Mouse (Mus musculus) ovary, adult 18-20 months (tissue): ENCODE data around the gene Rex1bd.
"Not testable (repeated sequence)": the region's sequence is repeated elsewhere in the genome, so short reads cannot be mapped to it uniquely, and the experiment has no call there.

ENCODE experiments used
- DNase-seq: peaks from one replicate; pipeline ENCODE4 v3.0.0; 2022; ENCODE audit warnings: low spot score, mixed read lengths

Rex1bd gene

DNA sequence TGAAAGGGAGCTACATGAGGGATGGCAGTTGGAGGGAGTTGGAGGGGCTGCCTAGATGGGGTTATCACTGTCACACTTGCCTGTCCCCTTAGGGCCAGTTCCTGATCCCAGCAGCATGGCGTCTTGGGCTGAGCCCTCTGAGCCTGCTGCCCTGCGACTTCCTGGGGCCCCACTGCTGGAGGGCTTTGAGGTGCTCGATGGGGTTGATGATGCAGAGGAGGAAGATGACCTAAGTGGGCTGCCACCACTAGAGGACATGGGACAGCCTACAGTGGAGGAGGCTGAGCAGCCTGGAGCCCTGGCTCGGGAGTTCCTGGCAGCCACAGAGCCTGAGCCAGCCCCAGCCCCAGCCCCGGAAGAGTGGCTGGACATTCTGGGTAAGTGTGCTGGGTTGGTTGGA lies 22.7 kb upstream of the Rex1bd start:
- no peak for DNase-seq

DNA sequence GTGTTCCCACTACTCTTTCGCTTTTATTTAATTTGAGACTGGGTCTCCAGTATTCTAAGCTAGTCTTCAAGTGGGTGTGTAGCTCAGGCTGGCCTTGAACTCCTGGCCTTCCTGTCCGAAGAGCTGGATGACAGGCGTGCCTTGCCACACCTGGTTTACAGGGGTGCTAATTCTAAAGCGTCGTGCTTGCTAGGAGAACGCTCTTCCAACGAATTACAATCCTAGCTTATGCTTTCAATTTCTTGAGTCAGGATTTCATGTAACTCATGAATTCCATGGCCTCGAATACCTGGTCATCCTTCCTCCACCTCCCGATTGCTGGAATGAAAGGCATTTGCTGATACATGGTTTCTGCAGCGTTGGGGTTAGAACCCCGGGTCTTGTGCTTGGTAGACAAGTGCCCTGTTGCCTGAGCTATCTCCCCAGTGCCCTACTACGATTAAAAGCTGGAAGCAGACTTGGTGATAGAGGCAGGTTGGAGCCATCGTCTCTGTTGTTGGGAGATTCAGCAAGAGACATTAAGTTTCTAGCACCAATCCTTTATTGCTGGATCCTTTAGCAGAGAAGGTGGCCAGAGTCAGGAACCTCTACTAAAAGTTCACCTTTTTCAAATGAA lies 21.7 kb upstream of the Rex1bd start:
- no peak for DNase-seq

DNA sequence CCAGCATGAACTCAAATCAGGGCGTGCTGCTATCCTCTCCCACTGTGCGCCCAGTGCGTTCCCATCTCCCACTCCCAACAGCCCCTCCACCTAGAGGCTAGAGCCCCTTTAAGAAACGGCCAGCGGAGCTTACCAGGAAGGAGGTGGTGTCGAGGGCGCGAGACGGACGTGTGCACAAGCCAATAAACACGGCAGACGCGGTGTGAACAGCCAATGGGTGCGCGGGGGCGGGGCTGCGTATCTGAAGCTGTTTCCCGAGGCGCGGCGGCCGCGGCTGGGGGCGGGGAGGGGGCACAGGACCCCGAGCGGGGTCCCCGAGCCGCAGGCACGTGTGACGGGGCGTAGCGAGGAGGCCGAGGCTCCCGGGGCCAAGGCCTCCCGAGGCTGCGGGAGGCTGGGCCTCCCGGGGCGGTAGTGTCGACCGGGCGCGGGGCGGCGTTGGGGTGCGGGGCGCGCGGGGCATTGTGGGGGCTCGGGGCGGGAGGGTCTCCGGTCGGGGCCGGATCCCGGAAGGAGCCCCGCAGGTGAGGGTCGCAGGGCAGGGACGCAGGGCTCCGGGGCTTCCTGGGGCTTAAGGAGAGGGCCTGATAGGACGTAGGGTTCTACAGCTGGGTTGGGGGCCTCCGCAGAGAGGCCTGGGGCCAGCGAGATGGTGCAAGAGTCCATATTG lies 21.1 kb upstream of the Rex1bd start, which contains the start of the genes Fkbp8 and Kxd1:
Fkbp8 (plus strand) TSS at position 213 of the 670 bp plus-strand sequence.
Kxd1 (minus strand) TSS at position 445 of the 670 bp plus-strand sequence.
- peak; percentile 94 for DNase-seq

DNA sequence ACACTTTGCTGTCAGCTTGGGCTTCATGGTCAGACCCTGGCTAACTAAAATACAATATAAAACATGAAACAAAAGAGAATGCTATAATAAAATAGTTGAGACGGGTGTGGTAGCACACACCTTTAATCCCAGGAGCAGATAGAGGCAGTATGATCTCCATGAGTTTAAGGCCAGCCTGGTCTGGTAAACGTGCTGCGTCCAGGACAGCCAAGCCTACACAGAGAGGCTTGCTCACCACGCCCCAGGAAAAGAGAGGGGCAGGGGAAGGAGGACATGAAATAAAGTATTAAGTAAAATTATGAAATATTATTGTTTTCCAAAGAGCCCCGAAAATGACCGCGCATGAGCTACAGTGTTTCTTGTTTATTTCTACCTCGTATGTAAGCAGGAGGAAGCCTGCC lies 20.6 kb upstream of the Rex1bd start:
- DNase-seq = no peak

DNA sequence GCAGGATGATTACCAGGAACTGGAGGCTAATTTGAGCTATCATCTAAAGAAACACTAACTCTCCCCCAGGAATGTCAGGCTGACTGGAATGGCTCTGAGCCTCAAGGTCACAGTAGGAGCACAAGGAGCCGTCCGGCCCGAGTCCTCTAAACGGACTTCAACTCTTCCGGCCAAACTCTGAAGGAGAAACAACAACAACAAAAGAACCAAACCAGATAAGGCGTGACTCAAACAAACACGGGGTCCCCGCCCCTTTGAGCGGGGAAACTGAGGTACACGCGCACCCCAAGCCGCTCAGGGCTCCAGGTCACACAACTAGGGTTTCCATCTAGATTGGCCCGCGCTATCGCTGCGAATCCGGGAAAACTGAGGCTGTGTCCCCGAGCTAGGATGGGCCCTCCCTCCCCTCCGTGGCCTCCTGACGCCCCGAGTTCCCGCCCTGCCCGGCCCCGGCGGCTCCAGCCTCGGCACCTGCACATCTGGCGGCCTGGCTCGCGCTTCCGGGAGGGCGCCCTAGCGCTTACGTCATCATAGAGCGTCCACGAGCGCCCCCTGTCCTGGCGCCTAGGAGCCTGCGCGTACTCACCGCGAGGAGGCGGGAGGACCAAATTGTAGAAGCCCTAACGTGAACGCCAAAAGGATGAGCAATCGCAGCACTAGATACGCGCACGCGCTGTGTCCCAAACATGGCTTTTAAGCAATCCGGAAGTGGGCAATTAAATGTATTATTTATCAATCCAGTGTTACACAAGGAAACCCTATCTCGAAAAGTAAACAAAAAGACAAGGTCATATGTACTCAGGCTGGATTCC lies 16.2 kb upstream of the Rex1bd start:
- DNase-seq = peak; percentile 94

DNA sequence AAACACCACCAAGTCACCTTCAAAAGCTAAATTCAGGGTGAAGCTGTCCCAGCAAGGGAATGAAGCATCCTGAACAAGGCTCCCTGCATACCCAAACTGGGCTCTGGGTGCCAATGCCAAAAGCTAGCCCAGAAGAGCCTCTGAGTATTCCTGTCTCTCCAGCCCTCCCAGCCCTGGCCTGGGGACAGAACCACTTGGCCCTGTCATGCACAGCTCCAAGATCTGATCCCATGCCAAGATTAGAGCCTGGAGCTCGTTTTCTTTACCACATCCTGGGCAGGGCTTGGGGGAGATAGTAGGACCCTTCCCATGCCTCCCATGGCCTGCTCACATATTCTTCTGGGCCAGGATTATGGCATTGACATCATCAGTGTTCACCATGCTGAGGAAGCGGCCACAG lies 13.1 kb upstream of the Rex1bd start:
- DNase-seq = no peak

DNA sequence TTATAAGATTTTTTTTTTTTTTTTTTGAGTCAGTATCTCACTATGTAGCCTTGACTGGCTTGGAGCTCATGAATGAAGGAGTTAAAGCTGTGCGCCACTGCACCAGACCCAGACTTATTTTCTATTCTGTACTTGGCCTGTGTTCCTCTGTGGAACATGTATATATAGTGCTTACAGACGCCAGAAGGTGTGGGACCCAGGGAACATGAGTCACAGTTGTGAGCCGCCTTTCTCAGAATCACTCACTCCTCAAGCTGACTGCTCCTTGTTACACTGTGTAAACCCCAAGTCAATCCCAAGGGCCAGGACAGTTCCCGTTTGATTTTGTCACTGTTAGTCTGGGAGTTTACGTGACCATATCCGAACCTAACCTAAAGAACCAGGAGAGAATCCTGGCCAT lies 12.5 kb upstream of the Rex1bd start:
- DNase-seq = no peak

DNA sequence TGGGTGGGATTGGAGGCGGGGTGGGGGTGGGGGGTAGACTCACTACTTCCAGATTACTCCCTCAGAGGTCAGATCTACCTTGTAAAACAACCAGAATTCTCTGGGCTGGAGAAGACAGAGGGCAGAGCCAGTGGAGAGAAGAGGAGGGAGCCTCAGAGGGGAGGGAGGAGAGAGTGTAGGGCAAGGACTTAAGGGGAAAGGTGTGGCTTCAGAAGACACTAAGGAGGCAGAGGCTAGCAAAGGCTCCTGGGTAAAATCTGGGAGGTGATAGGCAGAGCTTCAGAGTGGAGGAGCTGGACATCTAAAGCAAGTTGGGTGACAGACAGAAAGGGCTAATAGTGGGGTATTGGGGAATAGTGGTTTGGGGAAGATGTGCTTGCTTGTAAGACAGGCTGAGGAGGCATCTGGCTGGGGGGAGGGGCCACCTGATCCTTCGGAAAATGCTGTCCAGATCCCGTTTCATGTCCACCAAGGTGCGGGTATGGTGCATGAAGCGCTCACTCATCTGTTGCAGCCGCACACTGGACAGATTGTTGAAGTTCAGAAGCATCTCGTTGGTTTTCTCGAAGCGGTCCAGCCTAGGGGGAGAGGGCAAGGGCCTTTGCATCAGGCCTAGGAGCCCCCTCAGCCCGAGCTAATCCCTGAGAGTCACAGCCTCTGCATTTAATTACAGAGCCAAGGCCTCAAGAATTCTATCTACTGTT lies 11.5 kb upstream of the Rex1bd start:
- DNase-seq = no peak

DNA sequence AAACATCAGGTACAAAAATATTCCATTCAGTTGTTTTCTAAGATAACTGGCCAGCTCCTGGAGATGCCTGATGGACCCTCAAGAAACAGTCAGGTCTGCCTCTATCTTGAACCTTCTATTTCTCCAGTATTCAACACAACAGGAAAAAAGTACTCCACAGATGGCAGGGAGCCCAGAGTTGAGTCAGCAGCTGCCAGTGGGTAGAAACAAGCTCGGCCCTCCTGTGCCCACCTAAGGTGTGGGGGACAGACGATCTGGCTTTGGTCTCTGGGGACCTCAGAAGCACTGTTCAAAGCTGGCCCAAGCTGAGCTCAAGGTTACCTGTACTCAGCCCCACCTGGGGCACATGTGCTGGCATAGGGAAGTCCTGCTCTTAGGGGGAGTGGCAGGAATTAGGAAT lies 6.9 kb upstream of the Rex1bd start:
- no peak for DNase-seq

DNA sequence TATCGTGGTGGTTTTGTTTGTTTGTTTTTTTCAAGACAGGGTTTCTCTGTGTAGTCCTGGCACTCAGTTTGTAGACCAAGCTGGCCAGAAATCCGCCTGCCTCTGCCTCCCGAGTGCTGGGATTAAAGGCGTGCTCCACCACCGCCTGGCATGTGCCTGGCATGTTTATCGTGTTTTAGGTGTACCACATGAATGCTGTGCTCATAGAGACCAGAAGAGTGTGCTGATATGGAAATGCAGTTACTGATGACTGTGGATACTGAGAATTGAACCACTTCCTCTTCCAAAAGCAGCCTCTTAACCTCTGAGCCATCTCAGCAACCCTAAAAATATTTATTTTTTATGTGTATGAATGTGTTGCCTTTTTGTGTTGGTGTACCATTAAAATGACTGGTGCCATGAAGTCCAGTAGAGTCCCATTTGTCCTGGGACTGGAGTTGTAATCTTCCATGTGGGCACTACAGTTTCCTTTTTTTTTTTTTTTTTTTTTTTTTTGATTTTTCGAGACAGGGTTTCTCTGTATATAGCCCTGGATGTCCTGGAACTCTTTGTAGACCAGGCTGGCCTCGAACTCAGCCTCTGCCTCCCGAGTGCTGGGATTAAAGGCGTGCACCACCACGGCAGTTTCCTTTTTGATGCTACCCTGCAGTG lies 5.8 kb upstream of the Rex1bd start:
- DNase-seq = no peak

DNA sequence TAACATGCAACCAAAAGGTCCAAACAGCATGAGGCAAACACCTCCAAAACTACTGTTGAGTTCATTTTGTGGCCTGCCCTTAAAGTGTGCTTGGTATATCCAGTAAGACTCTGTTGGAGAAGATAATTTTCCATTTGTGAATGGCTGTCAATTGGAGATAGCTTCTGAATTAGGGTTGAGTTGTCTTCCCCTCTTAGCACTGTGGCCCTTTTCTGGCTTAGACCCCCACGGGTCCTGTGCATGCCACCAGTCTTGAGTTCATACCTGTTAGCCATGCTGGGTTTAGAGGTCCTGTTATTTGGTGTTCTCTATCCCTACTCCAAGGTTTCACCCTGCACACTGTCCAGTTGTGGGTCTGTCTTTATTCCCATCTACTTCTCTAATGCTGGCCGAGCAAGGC lies 5.2 kb upstream of the Rex1bd start:
- DNase-seq = no peak

DNA sequence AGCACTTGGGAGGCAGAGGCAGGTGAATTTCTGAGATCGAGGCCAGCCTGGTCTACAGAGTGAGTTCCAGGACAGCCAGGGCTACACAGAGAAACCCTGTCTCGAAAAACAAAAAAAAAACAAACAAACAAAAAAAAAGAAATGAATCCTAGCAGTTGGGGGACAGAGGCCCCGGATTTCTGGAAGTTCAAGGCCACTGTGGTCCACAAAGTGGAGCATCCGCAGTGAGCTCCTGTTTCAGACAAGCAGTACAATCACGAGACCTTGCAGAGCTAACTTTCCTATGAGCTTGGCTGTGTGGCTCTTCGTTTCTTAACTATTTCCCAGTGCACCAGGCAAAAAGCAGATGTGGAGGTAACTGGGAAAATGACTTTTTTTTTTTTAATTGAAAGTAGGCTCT lies 4.6 kb upstream of the Rex1bd start:
- not testable (repeated sequence) for DNase-seq

DNA sequence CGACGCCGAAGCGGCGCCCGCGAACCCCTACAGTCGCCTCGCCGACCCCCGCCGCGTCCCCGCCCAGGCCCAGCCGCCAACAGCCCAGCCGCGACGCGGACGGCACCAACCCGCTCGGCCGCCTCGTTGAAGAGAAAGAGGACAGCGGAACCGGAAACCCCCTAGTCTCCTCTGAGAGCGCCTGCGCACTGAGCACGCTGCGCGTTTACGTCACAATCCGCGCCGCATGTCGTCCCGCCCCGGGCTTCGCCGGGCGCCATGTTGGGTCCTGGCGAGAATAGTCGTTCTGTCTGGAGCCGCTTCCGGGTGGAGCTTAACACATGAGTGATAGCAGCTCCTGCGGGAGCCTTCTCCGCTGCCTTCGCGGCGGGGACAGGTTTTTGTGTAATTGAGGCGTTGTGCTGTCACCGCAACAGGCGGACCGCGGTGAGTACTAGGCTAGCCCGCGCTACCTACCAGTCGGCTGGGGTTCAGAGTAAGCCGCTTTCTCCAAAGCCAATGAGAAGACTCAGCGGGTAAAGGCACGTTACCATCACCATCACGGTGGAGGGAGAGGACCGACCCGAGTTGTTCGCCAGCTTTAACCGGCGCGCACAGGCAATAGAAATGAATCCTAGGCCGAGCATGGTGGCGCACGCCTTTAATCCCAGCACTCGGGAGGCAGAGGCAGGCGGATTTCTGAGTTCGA lies 3.8 kb upstream of the Rex1bd start, which contains the start of gene Uba52:
Uba52 (minus strand) TSS at position 574 of the 688 bp plus-strand sequence.
- peak; percentile 95 for DNase-seq

DNA sequence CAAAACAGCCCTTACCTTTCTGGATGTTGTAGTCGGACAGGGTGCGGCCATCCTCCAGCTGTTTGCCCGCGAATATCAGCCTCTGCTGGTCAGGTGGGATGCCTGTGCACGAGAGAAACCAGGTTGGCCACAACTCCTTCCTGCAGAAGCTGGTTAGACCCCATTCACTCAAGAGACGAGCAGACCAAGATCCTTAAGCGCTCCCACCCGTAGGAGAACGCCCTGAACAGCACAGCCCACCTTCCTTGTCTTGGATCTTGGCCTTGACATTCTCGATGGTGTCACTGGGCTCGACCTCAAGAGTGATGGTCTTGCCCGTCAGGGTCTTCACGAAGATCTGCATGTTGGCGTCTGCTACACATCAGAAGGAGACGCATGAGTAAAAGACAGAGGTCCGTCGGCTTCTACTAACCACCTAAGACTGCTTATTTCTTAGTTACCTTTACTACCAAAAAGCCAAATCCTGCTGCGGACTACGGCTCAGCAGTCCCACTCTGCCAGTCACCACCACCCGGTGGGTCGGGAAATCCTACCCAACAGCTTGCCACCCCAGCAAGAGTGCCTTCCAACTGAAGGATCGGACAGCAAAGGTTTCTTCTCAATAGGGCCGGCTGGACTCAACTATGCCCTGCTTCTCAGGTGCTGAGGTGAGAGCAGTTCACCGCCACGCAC lies 2.9 kb upstream of the Rex1bd start:
- no peak for DNase-seq

DNA sequence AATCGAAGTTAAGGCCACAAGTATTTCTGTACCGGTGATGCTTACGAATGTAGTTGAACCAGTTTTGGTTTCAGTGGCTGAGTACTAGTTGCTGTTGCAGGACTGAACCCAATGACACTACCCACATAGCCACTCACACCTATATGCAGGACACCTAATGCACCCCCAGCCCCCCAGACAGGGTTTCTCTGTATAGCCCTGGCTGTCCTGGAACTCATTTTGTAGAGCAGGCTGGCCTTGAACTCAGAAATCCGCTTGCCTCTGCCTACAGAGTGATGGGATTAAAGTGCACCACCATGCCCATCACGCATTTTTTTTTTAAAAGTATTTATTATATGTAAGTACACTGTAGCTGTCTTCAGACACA lies 458 bp upstream of the Rex1bd start:
- DNase-seq = no peak

DNA sequence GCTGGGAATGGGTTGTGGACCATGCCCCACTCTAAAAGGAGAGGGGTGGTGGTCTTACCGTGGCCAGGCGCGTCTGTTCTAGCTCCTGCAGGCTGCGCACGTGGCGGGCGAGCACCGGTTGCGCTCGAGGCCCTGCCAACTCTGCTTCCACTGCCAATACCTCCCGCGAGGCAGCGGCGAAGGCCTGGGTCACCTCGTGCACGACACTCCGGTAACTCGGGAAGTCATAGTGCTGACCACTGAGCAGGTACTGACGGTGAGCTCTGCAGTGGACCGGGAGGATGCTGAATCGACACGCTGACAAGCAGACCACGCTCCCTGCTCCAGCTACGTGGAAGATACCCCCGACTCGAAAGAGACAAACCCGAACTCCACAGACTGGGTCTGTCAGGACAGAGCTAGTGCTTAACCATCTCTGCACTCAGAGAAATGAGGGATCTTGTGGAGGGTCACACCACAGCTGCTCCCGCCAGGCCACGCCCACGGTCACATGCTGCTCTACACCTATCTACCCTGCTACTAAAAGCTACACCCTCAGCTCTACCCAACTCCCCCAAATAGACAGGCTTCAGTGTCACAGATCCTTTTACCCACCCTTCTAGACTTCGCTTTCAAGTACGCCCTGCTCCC lies 739 bp downstream of the Rex1bd start:
- DNase-seq = no peak

DNA sequence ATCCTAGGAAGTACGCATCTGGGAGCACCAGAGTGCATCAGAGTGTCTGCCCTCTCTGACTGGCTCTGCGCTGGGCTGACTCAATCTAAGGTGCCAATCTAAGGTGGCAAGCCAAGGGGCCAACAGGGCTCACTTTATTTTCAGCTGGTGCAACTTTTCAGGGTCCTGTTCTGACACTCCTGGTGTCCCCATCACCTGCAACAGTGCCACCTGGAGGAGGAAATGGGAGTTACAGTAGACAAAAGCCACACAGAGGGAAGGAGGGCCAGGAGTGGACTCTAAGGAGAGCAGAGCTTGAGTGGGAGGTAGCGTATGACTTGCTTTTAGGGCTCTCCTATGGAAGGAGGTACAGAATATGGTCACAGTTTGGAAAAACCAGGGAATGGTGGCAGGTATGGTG lies 1.7 kb downstream of the Rex1bd start:
- DNase-seq = peak; percentile 43

DNA sequence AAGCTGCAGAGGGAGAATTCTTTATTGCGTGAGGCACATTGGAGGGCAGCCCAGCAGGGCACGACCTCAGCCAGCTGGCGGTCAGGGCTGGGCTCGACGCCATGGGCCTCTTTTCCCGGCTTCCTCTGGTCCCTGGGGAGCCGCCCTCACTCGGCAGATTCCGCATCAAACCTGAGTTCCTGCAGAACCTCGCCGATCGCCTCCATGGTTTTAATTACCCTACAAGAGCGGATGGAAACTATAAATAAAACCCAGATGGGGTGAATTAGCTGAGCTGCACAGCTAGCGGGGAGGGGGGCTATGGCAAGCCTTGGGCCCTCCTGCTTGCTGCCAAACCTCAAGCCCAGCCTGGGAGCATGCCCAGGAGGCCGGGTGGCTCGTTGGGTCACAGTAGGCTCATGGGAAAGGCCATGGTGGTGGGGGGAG lies 2.2 kb downstream of the Rex1bd start:
- DNase-seq = peak; percentile 56

DNA sequence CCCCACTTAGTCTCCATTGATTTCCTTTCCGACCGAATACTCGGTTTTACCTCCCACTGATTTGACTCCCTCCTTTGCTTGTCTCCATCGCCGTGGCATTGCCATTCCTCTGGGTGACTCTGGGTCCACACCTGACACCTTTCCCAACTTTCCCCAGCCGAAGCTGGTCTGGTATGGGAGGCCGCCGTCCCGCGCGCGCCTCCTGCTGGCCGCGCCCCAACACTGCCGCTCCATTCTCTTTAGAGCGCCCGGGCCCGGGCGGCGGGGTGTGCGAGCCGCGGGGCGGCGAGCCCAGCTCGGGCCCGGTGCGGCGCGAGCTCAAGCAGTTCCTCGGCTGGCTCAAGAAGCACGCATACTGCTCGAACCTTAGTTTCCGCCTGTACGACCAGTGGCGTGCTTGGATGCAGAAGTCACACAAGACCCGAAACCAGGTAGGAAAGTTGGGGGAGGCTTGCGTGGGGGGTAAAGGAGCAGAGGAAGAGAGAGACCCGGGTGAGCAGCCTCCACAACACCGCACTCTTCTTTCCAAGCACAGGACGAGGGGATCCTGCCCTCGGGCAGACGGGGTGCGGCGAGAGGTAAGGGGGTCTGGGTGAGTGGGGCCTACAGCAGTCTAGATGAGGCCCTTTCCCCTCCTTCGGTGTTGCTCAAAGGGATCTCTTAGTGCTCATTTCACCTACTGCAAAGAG lies 3.3 kb downstream of the Rex1bd start:
- no peak for DNase-seq

DNA sequence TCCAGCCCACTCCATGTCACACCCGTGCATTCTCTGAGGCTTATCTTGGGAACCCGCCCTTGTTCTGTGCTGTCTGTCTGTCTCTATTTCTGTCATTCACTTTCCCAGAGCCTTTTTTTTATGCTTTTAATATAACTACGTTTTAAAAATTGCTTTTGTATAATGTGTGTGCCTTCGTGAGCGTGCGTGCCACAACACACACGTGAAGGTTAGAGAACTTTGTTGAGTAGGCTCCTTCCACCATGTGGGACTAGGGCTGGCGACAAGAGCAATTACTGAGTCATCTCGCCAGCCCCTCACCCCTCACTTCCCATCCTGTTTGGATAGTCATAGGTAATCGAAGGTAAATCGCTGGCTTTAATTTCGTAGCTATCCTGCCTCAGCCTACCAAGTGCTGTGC lies 4.0 kb downstream of the Rex1bd start:
- no peak for DNase-seq
